Mouse (Mus musculus) stomach, embryonic 15.5 days (tissue): ENCODE data around the gene Dnajc16. TPM values are rescaled to one million over a fixed set of nuclear protein-coding genes. Genes with fewer than 3 reads are reported as not detected.

Experiments used
- ATAC-seq: fragments of 200-750 bp; cut with Nextera tagmentation; 2 replicates; pipeline ENCODE4 v1.8.0; 2017; ENCODE audit warnings: low read depth, moderate number of reproducible peaks, moderate TSS enrichment; ENCODE audit not compliant: insufficient read depth, low FRiP score
- H3K27ac ChIP-seq: fragments of 300-500 bp; sonication (generic); 2 replicates; pipeline ENCODE4 v1.5.1; 2015; ENCODE audit warnings: mild to moderate bottlenecking, inconsistent platforms
- H3K27me3 ChIP-seq: fragments of 300-500 bp; sonication (generic); replicated peaks from 2 replicates; pipeline ENCODE4 v1.6.1; 2015; ENCODE audit warnings: inconsistent platforms
- H3K36me3 ChIP-seq: fragments of 300-500 bp; sonication (generic); 2 replicates; pipeline ENCODE4 v1.6.1; 2015; ENCODE audit warnings: inconsistent platforms
- H3K4me1 ChIP-seq: fragments of 300-500 bp; sonication (generic); 2 replicates; pipeline ENCODE4 v1.6.1; 2015; ENCODE audit warnings: inconsistent platforms
- H3K4me2 ChIP-seq: fragments of 300-500 bp; sonication (generic); 2 replicates; pipeline ENCODE4 v1.6.1; 2015; ENCODE audit warnings: mild to moderate bottlenecking, inconsistent platforms
- H3K4me3 ChIP-seq: fragments of 300-500 bp; sonication (generic); replicated peaks from 2 replicates; pipeline ENCODE4 v1.5.1; 2015; ENCODE audit warnings: inconsistent platforms
- H3K9ac ChIP-seq: fragments of 300-500 bp; sonication (generic); 2 replicates; pipeline ENCODE4 v1.6.1; 2015; ENCODE audit warnings: inconsistent platforms
- H3K9me3 ChIP-seq: fragments of 300-500 bp; sonication (generic); 2 replicates; pipeline ENCODE4 v1.6.1; 2016; ENCODE audit warnings: inconsistent platforms
- WGBS: fragments of 180-500 bp; shearing (Covaris S2); methylation state at CpG from one replicate; pipeline ENCODE4 v1.1.7; 2015; 5-methylcytosine and 5-hydroxymethylcytosine counted together
- polyA plus RNA-seq: library from polyadenylated mRNA; unstranded; fragments of >200 nt; fragmentation: Nextera tagmentation; extraction: Ambion mirVana; gene quantifications from 2 replicates; pipeline ENCODE4 v1.2.1, GENCODE M21; 2015

Dnajc16 gene
- polyA plus RNA-seq, 1 experiment from 2014 or later = 3.9 TPM

GRCm38 (mm10) chr4:141758874-141759542 lies 31.7 kb downstream of the Dnajc16 start:
- no peak overlapping the region for H3K9ac ChIP-seq
- H3K4me1 ChIP-seq = no peaks in the 10 kb centered on the region
- H3K9me3 ChIP-seq = no peaks in the 10 kb centered on the region
- 65% methylated on average over 6 of the region's 6 CpGs for WGBS
- H3K27ac ChIP-seq = no peak overlapping the region
- H3K27me3 ChIP-seq = no peaks in the 10 kb centered on the region
- ATAC-seq = peak; percentile 73; the same call in 1 of the 2 replicates
- no peak overlapping the region for H3K4me2 ChIP-seq
- H3K4me3 ChIP-seq = no peak overlapping the region
- peaks cover 13% of the 10 kb centered on the region; the same call in 1 of the 2 replicates for H3K36me3 ChIP-seq

GRCm38 (mm10) chr4:141757124-141757523 lies 33.6 kb downstream of the Dnajc16 start:
- no peak overlapping the region for H3K9ac ChIP-seq
- peaks cover under 1% of the 10 kb centered on the region; the same call in 1 of the 2 replicates for H3K4me1 ChIP-seq
- ATAC-seq = no peak
- H3K36me3 ChIP-seq = no peaks in the 10 kb centered on the region
- WGBS = 84% methylated on average over 3 of the region's 3 CpGs
- no peaks in the 10 kb centered on the region for H3K27me3 ChIP-seq
- H3K4me3 ChIP-seq = no peak overlapping the region
- H3K9me3 ChIP-seq = no peaks in the 10 kb centered on the region
- H3K4me2 ChIP-seq = no peak overlapping the region
- H3K27ac ChIP-seq = no peak overlapping the region

GRCm38 (mm10) chr4:141755375-141755930 lies 35.3 kb downstream of the Dnajc16 start:
- Histone ChIP-seq H3K36me3 (no peaks in the 10 kb centered on the region), H3K4me1 (peaks cover 5% of the 10 kb centered on the region), H3K4me2 (no peak overlapping the region), H3K9ac (no peak overlapping the region), H3K9me3 (no peaks in the 10 kb centered on the region), H3K4me3 (no peak overlapping the region), H3K27ac (no peak overlapping the region), H3K27me3 (no peaks in the 10 kb centered on the region)
- ATAC-seq = no peak
- 90% methylated on average over 19 of the region's 19 CpGs for WGBS

- H3K4me2 ChIP-seq = no peak overlapping the region
- ATAC-seq = peak; percentile 92
- H3K27me3 ChIP-seq = no peaks in the 10 kb centered on the region
- no peaks in the 10 kb centered on the region for H3K36me3 ChIP-seq
- H3K27ac ChIP-seq = peak overlapping the region; percentile 54; the same call in 1 of the 2 replicates
- H3K4me1 ChIP-seq = peaks cover 5% of the 10 kb centered on the region
- no peaks in the 10 kb centered on the region for H3K9me3 ChIP-seq
- no peak overlapping the region for H3K4me3 ChIP-seq
- H3K9ac ChIP-seq = no peak overlapping the region
- 4% methylated on average over 4 of the region's 4 CpGs for WGBS
These were observed 38.7 kb downstream of the Dnajc16 start for GRCm38 (mm10) chr4:141752076-141752421.

- Histone ChIP-seq H3K36me3 (no peaks in the 10 kb centered on the region), H3K4me2 (no peak overlapping the region), H3K4me1 (peaks cover 5% of the 10 kb centered on the region), H3K27me3 (no peaks in the 10 kb centered on the region), H3K9me3 (no peaks in the 10 kb centered on the region), H3K9ac (no peak overlapping the region), H3K27ac (peak overlapping the region; percentile 54; the same call in 1 of the 2 replicates), H3K4me3 (no peak overlapping the region)
- 35% methylated on average over 4 of the region's 4 CpGs for WGBS
- ATAC-seq = peak; percentile 86
These were observed 39.2 kb downstream of the Dnajc16 start for GRCm38 (mm10) chr4:141751419-141752075.

- Histone ChIP-seq H3K27ac (no peak overlapping the region), H3K4me3 (no peak overlapping the region), H3K36me3 (no peaks in the 10 kb centered on the region), H3K9ac (no peak overlapping the region), H3K4me1 (peaks cover 5% of the 10 kb centered on the region), H3K27me3 (no peaks in the 10 kb centered on the region), H3K4me2 (no peak overlapping the region), H3K9me3 (no peaks in the 10 kb centered on the region)
- 61% methylated on average over 3 of the region's 3 CpGs for WGBS
- no peak for ATAC-seq
These were observed 39.9 kb downstream of the Dnajc16 start for GRCm38 (mm10) chr4:141750826-141751225.

- Histone ChIP-seq H3K27ac (no peak overlapping the region), H3K9ac (no peak overlapping the region), H3K4me3 (no peak overlapping the region), H3K4me2 (no peak overlapping the region), H3K27me3 (no peaks in the 10 kb centered on the region), H3K36me3 (no peaks in the 10 kb centered on the region), H3K9me3 (no peaks in the 10 kb centered on the region), H3K4me1 (peaks cover 5% of the 10 kb centered on the region)
- WGBS = 46% methylated on average over 11 of the region's 11 CpGs
- no peak for ATAC-seq
These were observed 41.2 kb downstream of the Dnajc16 start for GRCm38 (mm10) chr4:141749557-141749956.

- no peak within 1 kb of the TSS for H3K4me3 ChIP-seq
- H3K9me3 ChIP-seq = no peaks in the 10 kb centered on the region
- H3K9ac ChIP-seq = no peak within 1 kb of the TSS
- whole genome bisulfite sequencing = 22% methylated on average over 25 of the region's 25 CpGs
- H3K4me1 ChIP-seq = peaks cover under 1% of the 10 kb centered on the region
- no peak within 1 kb of the TSS for H3K4me2 ChIP-seq
- no peaks in the 10 kb centered on the region for H3K27me3 ChIP-seq
- no peaks in the 10 kb centered on the region for H3K36me3 ChIP-seq
- H3K27ac ChIP-seq = no peak within 1 kb of the TSS
- no peak for ATAC-seq
These were observed 44.0 kb downstream of the Dnajc16 start, which contains the start of gene Agmat for GRCm38 (mm10) chr4:141746578-141747346. Agmat (plus strand) TSS chr4:141746672.

- H3K27me3 ChIP-seq = no peaks in the 10 kb centered on the region
- H3K9ac ChIP-seq = no peak overlapping the region
- no peaks in the 10 kb centered on the region; the same call in 1 of the 2 replicates for H3K4me1 ChIP-seq
- no peaks in the 10 kb centered on the region for H3K36me3 ChIP-seq
- H3K4me3 ChIP-seq = no peak overlapping the region
- ATAC-seq = no peak
- WGBS = 89% methylated on average over 4 of the region's 4 CpGs
- H3K27ac ChIP-seq = peak overlapping the region; percentile 75
- no peak overlapping the region for H3K4me2 ChIP-seq
- no peaks in the 10 kb centered on the region for H3K9me3 ChIP-seq
These were observed 48.4 kb downstream of the Dnajc16 start for GRCm38 (mm10) chr4:141742381-141742780.

- no peaks in the 10 kb centered on the region; the same call in 1 of the 2 replicates for H3K4me1 ChIP-seq
- no peak overlapping the region for H3K4me2 ChIP-seq
- no peak overlapping the region for H3K9ac ChIP-seq
- H3K27ac ChIP-seq = peak overlapping the region; percentile 75
- H3K27me3 ChIP-seq = no peaks in the 10 kb centered on the region
- ATAC-seq = peak; percentile 85
- WGBS = 49% methylated on average over 9 of the region's 9 CpGs
- no peaks in the 10 kb centered on the region for H3K9me3 ChIP-seq
- no peaks in the 10 kb centered on the region for H3K36me3 ChIP-seq
- no peak overlapping the region for H3K4me3 ChIP-seq
These were observed 48.9 kb downstream of the Dnajc16 start for GRCm38 (mm10) chr4:141741856-141742255.

GRCm38 (mm10) chr4:141738015-141738414 lies 52.7 kb downstream of the Dnajc16 start:
- H3K27ac ChIP-seq = no peak overlapping the region
- no peaks in the 10 kb centered on the region for H3K36me3 ChIP-seq
- no peak overlapping the region for H3K4me2 ChIP-seq
- no peaks in the 10 kb centered on the region for H3K27me3 ChIP-seq
- no peak for ATAC-seq
- no peak overlapping the region for H3K4me3 ChIP-seq
- peaks cover 11% of the 10 kb centered on the region for H3K4me1 ChIP-seq
- no peak overlapping the region for H3K9ac ChIP-seq
- WGBS = 68% methylated on average over 8 of the region's 8 CpGs
- no peaks in the 10 kb centered on the region for H3K9me3 ChIP-seq
